Mouse (Mus musculus) ES-E14 (cell line): ENCODE data around the gene Tmem52b.

Experiments used
- CHD2 ChIP-seq: IDR thresholded peaks from 2 replicates; pipeline ENCODE4 v1.6.1; 2014; ENCODE audit warnings: mild to moderate bottlenecking, low read depth, low read length, inconsistent platforms
- HCFC1 ChIP-seq: IDR thresholded peaks from 2 replicates; pipeline ENCODE4 v1.6.1; 2012; ENCODE audit warnings: low read length, inconsistent platforms, borderline replicate concordance; ENCODE audit not compliant: insufficient read depth
- ZC3H11A ChIP-seq: IDR thresholded peaks from 2 replicates; pipeline ENCODE4 v1.6.1; 2012; ENCODE audit warnings: low read depth, mild to moderate bottlenecking, inconsistent platforms, low read length, borderline replicate concordance

DNA sequence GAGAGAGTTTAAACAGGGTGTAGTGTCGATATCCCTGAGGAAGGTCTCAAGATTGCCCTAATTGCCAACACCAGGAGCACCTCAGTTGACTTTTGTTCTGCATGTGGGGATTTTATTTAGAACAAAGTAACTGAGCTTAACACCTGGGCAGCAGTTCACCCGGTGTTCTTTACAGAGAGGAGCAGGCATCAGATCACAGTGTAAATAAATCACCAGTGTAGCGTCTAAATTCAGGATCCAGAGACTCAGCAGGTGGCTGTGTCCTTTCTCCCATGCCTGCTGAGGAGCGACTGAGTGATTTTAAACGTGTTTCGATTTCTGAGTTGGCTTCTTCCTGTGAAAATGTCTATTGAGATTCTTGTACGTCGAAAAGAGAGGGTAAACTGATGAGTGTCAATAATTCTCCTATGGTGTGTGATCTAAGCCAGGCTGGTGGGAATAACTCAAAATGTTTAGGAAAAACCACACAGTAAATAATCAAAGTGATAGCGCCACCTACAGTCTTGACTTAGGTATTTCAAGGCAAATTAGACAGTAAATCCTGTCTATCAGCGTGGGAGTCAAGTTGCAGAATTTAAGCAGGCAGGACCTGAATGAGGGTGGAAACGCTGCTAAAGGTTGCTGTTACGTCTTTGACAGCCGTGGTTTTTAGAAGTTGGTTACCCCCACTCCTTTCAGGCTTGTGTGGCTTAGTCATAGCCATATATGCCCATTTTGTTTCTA, 35.8 kb upstream of the Tmem52b start:
- TF ChIP-seq CHD2 (no peak), HCFC1 (no peak), ZC3H11A (no peak)
